Mouse (Mus musculus): Measurements from ENCODE around the gene Igfbp4. TPM values are rescaled to one million over a fixed set of nuclear protein-coding genes. Genes with fewer than 3 reads are reported as not detected.
A peak's percentile ranks its signal among the peaks of the same experiment; 100 is the strongest.

The Igfbp4 gene
- polyA plus RNA-seq, 1 experiment from 2014 or later: 513 TPM

DNA sequence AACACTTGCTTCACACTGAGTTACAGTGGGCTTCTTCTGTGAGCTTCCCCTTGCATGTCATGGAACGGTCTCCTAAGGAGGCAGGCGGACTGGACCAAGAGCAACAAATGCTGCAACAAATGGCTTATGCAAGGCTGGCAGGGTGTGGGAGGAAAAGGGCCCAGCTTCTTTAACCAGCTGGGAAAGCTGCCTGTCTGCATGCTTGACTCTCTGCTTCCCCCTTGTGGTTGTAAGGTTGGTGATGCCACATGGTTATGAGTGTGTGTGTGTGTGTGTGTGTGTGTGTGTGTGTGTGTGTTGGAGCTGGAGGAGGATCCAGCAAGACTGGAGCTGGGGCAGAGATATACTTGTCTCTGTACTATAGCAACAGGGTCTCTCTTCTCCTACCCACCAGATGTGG lies 24.9 kb downstream of the Igfbp4 start:
- Histone ChIP-seq H3K27ac (no peak overlapping the region), H3K4me2 (no peak overlapping the region), H3K36me3 (no peaks in the 10 kb centered on the region), H3K27me3 (replicated peaks) (no peaks in the 10 kb centered on the region), H3K9me3 (no peaks in the 10 kb centered on the region), H3K9ac (no peak overlapping the region), H3K4me1 (peaks cover 10% of the 10 kb centered on the region), H3K4me3 (replicated peaks) (no peak overlapping the region)
- peak; percentile 60 for ATAC-seq (ENCODE audit: insufficient read depth, low FRiP score, low read depth)
- WGBS: 15% methylated on average over 2 of the region's 2 CpGs

DNA sequence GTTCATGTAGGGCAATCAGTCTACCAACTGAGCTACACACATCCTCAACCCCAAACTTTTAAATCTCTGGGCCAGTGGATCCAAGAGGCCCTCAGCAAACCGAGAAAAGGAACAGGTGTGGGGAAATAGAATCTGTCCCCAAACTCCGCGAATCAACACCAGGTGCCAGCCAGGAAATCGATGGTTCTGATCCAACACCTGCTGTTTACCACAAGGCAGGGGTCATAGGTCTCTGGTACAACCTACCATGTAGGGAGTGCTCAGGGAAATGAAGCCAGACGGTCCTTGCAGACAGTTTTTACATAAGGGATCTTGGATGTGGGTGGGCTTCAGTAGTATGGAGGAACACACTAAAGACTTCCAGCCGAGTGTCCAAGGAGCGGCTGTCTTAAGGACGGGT lies 26.5 kb downstream of the Igfbp4 start:
- H3K4me3 ChIP-seq (replicated peaks): no peak overlapping the region
- WGBS: 86% methylated on average over 8 of the region's 8 CpGs
- ATAC-seq (ENCODE audit: insufficient read depth, low FRiP score, low read depth): no peak

DNA sequence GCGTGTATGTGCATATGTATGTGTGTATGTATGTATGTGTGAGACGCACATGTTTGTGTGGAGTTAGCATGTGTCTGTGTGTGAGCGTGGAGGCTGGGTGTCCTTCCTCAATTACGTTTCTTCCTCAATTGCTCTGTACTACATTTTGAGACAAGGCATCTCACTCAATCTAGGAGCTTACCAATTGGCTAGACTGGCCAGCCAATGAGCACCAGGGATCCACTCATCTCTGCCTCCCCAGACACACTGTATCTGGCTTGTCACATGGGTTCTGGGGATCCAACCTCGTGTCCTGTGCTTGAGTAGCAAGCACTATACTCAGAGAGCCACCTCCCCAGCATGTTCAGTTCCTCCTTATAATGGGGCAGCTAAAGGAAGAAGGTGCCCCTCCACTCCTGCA lies 27.4 kb downstream of the Igfbp4 start:
- H3K27ac ChIP-seq: no peak overlapping the region
- no peaks in the 10 kb centered on the region for H3K9me3 ChIP-seq
- no peaks in the 10 kb centered on the region for H3K27me3 ChIP-seq (replicated peaks)
- H3K9ac ChIP-seq: no peak overlapping the region
- no peak overlapping the region for H3K4me2 ChIP-seq
- peaks cover 19% of the 10 kb centered on the region for H3K4me1 ChIP-seq
- H3K36me3 ChIP-seq: no peaks in the 10 kb centered on the region
- WGBS: 87% methylated on average over 5 of the region's 5 CpGs
- ATAC-seq (ENCODE audit: insufficient read depth, low FRiP score, low read depth): no peak
- H3K4me3 ChIP-seq (replicated peaks): no peak overlapping the region

More for the DNA sequence above, 26.5 kb downstream of the Igfbp4 start:
- Histone ChIP-seq H3K27me3 (replicated peaks) (no peaks in the 10 kb centered on the region), H3K4me2 (no peak overlapping the region), H3K9ac (no peak overlapping the region), H3K9me3 (no peaks in the 10 kb centered on the region), H3K4me1 (peaks cover 23% of the 10 kb centered on the region), H3K36me3 (no peaks in the 10 kb centered on the region), H3K27ac (no peak overlapping the region)

DNA sequence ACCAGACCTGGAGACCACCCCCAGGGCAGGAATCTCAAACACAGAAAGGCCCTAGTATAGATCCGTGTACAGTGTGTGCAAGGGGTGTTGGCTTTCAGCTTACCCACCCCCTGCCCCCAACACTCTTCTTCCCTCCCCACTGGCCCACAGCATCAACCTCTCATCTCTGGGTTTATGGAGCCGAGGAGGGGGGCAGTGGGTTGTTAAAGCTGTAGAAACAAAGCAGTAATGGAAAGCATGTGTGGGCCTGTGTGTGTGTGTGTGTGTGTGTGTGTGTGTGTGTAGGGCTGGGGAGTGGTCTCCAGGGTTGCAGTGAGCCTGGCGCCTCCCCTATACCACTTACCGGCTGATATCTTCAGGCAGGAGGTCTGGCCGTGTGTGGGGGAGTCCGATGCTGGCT lies 30.8 kb downstream of the Igfbp4 start:
- Histone ChIP-seq H3K4me2 (no peak overlapping the region), H3K9me3 (no peaks in the 10 kb centered on the region), H3K27me3 (replicated peaks) (no peaks in the 10 kb centered on the region), H3K4me1 (peaks cover 12% of the 10 kb centered on the region), H3K9ac (no peak overlapping the region), H3K27ac (no peak overlapping the region), H3K36me3 (no peaks in the 10 kb centered on the region), H3K4me3 (replicated peaks) (no peak overlapping the region)
- peak; percentile 16; the same call in 1 of the 2 replicates for ATAC-seq (ENCODE audit: insufficient read depth, low FRiP score, low read depth)
- WGBS: 25% methylated on average over 6 of the region's 6 CpGs

DNA sequence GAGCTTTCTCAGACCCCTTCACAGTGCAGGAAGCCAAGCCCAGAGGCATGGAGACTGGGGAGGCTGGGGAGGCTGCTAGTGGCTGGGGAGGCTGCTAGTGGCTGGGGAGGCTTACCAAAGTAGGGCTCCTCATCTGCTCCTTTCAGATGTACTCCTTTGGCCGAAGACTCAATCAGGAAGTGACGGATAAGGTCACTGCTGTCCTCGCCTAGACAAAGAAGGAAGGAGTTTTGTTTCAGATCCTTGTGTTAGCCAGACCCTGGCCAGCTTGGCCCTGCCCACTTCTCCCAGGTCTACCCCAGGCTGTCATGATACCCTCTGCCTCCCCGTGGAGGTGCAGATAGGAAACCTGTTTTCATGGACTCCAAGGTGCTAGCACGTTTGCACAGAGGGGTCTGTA lies 32.7 kb downstream of the Igfbp4 start:
- Histone ChIP-seq H3K9me3 (no peaks in the 10 kb centered on the region), H3K4me1 (peaks cover 12% of the 10 kb centered on the region)
- 62% methylated on average over 5 of the region's 5 CpGs for WGBS

DNA sequence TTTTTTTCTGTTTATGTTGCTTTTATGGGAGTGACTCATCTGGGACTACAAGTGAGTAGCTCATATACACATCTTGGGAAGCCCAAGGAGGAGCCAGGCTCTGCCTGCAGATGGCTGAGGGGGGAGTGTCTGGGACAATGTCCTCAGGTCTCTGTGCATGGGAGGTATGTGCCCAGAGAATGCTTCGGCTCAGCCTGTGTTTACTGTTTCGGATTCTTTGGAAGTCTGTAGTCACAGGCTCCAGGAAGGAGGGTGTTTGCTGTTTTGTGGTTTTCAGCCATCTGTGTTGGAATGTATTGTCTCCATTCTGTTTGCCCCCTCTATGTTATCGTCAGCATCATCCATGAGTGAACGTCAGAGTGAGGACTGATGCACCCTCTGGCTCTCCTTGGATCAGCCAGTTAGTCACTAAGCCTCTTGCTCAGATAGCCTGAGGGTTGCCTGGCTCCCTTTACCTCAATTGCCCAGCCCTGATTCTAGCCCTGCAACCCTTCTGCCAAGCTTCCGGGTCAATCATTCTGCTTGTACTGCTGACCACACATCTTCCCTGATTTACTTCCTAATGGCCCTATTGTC lies 35.8 kb downstream of the Igfbp4 start:
- no peaks in the 10 kb centered on the region for H3K9me3 ChIP-seq
- no peak for ATAC-seq (ENCODE audit: insufficient read depth, low FRiP score, low read depth)
- WGBS: 46% methylated on average over 5 of the region's 5 CpGs

More for the DNA sequence above, 32.7 kb downstream of the Igfbp4 start:
- no peak for ATAC-seq (ENCODE audit: insufficient read depth, low FRiP score, low read depth)
- H3K27ac ChIP-seq: no peak overlapping the region
- no peaks in the 10 kb centered on the region for H3K27me3 ChIP-seq (replicated peaks)
- H3K9ac ChIP-seq: no peak overlapping the region
- H3K4me2 ChIP-seq: no peak overlapping the region
- H3K4me3 ChIP-seq (replicated peaks): no peak overlapping the region
- H3K36me3 ChIP-seq: no peaks in the 10 kb centered on the region

DNA sequence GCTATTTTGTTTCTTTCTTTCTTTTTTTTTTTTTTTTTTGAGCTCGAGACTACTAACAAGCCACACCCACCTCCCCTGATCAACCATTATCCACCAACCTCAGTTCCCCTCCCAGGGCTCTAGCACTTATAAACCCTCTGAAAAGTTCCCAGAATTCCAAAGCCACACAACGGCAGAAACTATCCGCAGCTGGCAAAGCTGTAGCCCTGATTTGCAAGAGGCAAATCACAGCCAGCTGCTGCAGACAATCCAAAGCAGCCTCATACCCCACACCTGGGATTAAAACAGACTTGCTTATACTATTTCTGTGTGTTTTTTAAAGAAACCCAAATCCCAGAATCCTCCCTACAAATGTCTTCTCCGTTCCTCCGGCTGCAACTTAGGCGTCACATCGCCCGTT lies 36.8 kb downstream of the Igfbp4 start:
- H3K4me3 ChIP-seq (replicated peaks): no peak overlapping the region
- ATAC-seq (ENCODE audit: insufficient read depth, low FRiP score, low read depth): no peak
- H3K9ac ChIP-seq: no peak overlapping the region
- 68% methylated on average over 8 of the region's 8 CpGs for WGBS
- no peaks in the 10 kb centered on the region for H3K36me3 ChIP-seq
- no peak overlapping the region for H3K27ac ChIP-seq
- H3K27me3 ChIP-seq (replicated peaks): no peaks in the 10 kb centered on the region
- H3K4me2 ChIP-seq: no peak overlapping the region
- H3K4me1 ChIP-seq: peaks cover 5% of the 10 kb centered on the region; the same call in 1 of the 2 replicates
- H3K9me3 ChIP-seq: no peaks in the 10 kb centered on the region

More for the DNA sequence above, 35.8 kb downstream of the Igfbp4 start:
- no peaks in the 10 kb centered on the region for H3K36me3 ChIP-seq
- H3K4me2 ChIP-seq: no peak overlapping the region
- H3K4me3 ChIP-seq (replicated peaks): no peak overlapping the region
- peaks cover 8% of the 10 kb centered on the region; the same call in 1 of the 2 replicates for H3K4me1 ChIP-seq
- H3K27me3 ChIP-seq (replicated peaks): no peaks in the 10 kb centered on the region
- H3K27ac ChIP-seq: no peak overlapping the region
- no peak overlapping the region for H3K9ac ChIP-seq

DNA sequence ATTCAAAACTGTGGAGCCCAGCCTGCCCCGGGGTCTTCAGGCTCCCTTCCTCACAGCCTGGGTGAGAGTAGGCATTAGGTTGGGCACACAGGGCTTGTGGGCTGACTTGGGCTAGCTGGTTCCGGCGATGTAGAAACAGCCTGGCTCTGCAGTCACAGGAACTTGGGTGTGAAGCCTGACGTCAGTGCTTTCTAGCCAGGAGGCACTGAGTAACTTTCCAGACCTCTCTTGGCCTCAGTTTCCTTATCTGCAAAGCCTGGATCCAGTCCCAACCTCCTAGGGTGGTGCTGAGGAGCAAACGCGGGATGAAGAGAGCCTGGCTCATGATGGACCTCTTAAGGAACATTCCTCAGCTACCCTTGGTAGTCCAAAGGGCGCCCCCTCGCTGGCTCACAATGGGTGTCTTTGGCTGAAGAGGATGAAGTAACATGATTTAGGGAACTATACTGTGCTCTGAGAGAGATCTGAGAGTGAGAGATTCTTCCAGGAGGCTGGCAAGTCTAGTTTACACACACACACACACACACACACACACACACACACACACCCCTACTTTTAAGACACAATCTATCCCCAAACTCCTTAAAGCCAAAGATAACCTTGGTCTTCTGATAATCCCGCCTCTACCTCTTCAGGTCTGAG lies 40.0 kb downstream of the Igfbp4 start:
- no peak overlapping the region for H3K9ac ChIP-seq
- WGBS: 81% methylated on average over 9 of the region's 9 CpGs
- peaks cover 5% of the 10 kb centered on the region; the same call in 1 of the 2 replicates for H3K4me1 ChIP-seq
- H3K9me3 ChIP-seq: no peaks in the 10 kb centered on the region
- H3K4me2 ChIP-seq: no peak overlapping the region
- ATAC-seq (ENCODE audit: insufficient read depth, low FRiP score, low read depth): no peak
- H3K4me3 ChIP-seq (replicated peaks): no peak overlapping the region
- H3K27me3 ChIP-seq (replicated peaks): no peaks in the 10 kb centered on the region
- no peaks in the 10 kb centered on the region for H3K36me3 ChIP-seq
- H3K27ac ChIP-seq: peak overlapping the region; percentile 28; the same call in 1 of the 2 replicates

DNA sequence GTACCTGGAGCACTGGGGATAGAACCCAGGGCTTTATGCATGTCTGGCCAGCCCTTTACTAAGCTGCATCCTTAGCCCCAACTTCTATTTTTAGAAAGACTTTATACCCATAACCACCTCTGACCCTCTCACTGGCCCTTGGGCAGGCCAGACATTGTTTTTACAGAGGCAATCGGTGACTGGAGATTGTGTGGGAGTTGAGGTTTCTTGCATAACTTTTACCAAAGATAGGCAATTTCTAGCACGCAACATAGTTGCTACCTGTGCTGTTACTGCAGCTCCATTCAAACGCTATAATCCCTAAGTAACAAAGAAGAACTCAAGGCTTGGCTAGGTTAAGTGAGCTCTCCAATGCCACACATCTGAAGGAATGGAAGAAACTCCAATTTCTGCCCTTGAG lies 40.5 kb downstream of the Igfbp4 start:
- Histone ChIP-seq H3K9me3 (no peaks in the 10 kb centered on the region), H3K27ac (peak overlapping the region; percentile 28; the same call in 1 of the 2 replicates), H3K9ac (no peak overlapping the region), H3K4me1 (peaks cover 5% of the 10 kb centered on the region; the same call in 1 of the 2 replicates), H3K36me3 (no peaks in the 10 kb centered on the region), H3K4me2 (no peak overlapping the region), H3K4me3 (replicated peaks) (no peak overlapping the region), H3K27me3 (replicated peaks) (no peaks in the 10 kb centered on the region)
- ATAC-seq (ENCODE audit: insufficient read depth, low FRiP score, low read depth): no peak
- WGBS: 58% methylated on average over 3 of the region's 3 CpGs

DNA sequence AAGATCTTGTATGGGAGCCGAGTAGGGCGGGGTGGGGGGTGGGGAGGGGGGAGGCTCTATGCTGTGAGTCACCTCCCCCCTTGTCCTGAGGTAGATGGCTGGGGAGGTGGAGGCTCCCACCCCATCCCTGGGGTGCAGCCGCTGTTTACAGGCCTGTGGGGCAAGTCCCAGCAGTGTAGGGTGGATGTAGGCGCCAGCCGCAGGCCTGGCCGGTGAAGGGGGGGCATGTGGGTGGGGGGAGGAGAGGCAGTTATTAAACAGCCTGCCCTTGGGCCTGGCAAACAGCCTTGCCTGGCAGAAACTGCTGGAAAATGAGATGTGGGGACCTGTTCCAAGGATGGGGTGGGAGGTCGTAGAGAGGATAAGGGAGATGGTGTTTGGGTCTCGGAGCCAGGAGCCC lies 41.1 kb downstream of the Igfbp4 start:
- peak overlapping the region; percentile 54; the same call in 1 of the 2 replicates for H3K27ac ChIP-seq
- 0 out of 2 replicates have a peak, but pooled peaks have one; percentile 57 for ATAC-seq (ENCODE audit: insufficient read depth, low FRiP score, low read depth)

DNA sequence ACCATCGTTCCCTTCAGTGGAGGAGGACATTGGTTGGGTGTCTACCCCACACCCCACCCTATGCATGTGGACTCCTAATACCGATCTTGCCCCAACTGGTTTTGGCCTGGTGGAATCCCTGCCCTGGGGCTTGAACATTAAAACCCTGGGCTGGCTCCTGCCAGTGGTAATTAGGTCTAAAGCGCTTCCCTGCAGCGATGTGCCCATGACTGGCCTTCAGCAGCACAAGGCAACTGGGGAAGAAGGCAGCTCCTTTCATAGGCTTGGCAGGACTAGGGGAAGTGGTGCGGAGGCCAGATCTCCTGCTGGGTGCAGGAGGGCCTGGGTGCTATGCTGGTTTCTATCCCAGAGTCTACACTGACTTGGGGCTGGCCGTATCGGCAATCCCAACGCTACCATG lies 42.5 kb downstream of the Igfbp4 start:
- H3K4me1 ChIP-seq: peaks cover 5% of the 10 kb centered on the region; the same call in 1 of the 2 replicates
- H3K9me3 ChIP-seq: no peaks in the 10 kb centered on the region
- H3K36me3 ChIP-seq: no peaks in the 10 kb centered on the region
- ATAC-seq (ENCODE audit: insufficient read depth, low FRiP score, low read depth): no peak
- no peak overlapping the region for H3K4me2 ChIP-seq
- no peaks in the 10 kb centered on the region for H3K27me3 ChIP-seq (replicated peaks)
- 0 out of 2 replicates have a peak overlapping the region, but pooled peaks have one; percentile 31 for H3K27ac ChIP-seq
- H3K4me3 ChIP-seq (replicated peaks): no peak overlapping the region
- H3K9ac ChIP-seq: no peak overlapping the region
- WGBS: 90% methylated on average over 8 of the region's 8 CpGs

More for the DNA sequence above, 41.1 kb downstream of the Igfbp4 start:
- Histone ChIP-seq H3K36me3 (no peaks in the 10 kb centered on the region), H3K9me3 (no peaks in the 10 kb centered on the region), H3K4me2 (no peak overlapping the region), H3K4me1 (peaks cover 5% of the 10 kb centered on the region; the same call in 1 of the 2 replicates), H3K4me3 (replicated peaks) (no peak overlapping the region), H3K27me3 (replicated peaks) (no peaks in the 10 kb centered on the region), H3K9ac (no peak overlapping the region)
- 46% methylated on average over 8 of the region's 8 CpGs for WGBS

DNA sequence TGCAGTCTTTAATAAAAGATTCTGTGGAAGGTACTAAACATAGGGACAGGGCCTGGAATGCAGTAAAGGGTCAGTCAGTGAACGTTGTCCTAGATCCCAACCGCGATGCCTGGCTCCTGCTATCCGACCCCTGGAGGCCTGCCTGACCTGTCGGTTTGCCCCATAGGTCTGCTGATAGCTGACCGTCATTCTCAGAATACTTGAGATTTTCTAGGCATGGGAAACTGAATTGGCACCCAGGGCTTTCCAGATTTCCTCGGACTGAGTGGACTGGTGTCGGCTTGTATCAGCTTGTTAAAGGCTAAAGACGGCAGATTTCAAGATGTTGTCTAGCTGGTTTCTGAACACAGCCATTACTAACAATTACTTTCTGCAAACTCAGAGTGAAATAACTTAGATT lies 43.3 kb downstream of the Igfbp4 start:
- H3K9me3 ChIP-seq: no peaks in the 10 kb centered on the region
- no peak overlapping the region for H3K4me2 ChIP-seq
- no peak overlapping the region for H3K9ac ChIP-seq
- no peaks in the 10 kb centered on the region for H3K36me3 ChIP-seq
- ATAC-seq (ENCODE audit: insufficient read depth, low FRiP score, low read depth): no peak
- no peak overlapping the region for H3K4me3 ChIP-seq (replicated peaks)
- 79% methylated on average over 9 of the region's 9 CpGs for WGBS
- no peak overlapping the region for H3K27ac ChIP-seq
- H3K27me3 ChIP-seq (replicated peaks): no peaks in the 10 kb centered on the region
- H3K4me1 ChIP-seq: peaks cover 6% of the 10 kb centered on the region; the same call in 1 of the 2 replicates
